Mouse (Mus musculus) embryonic facial prominence, embryonic 10.5 days (tissue): Measurements from ENCODE around the gene Stx1b. TPM values are rescaled to one million over a fixed set of nuclear protein-coding genes. Genes with fewer than 3 reads are reported as not detected.
"Not testable (repeated sequence)": the region's sequence is repeated elsewhere in the genome, so short reads cannot be mapped to it uniquely, and the experiment has no call there.

Experiments used
- DNase-seq: peaks from one replicate; pipeline ENCODE4 v3.0.0-alpha.2; 2017; ENCODE audit warnings: low spot score
- H3K27ac ChIP-seq: fragments of 300-500 bp; sonication (generic); replicated peaks from 2 replicates; pipeline ENCODE4 v1.5.1; 2016; ENCODE audit warnings: mild to moderate bottlenecking
- H3K27me3 ChIP-seq: fragments of 300-500 bp; sonication (generic); replicated peaks from 2 replicates; pipeline ENCODE4 v1.6.1; 2016; ENCODE audit warnings: low read depth, mild to moderate bottlenecking; ENCODE audit not compliant: poor library complexity, severe bottlenecking
- H3K36me3 ChIP-seq: fragments of 300-500 bp; sonication (generic); replicated peaks from 2 replicates; pipeline ENCODE4 v1.6.1; 2016; ENCODE audit warnings: mild to moderate bottlenecking, moderate library complexity
- H3K4me1 ChIP-seq: fragments of 300-500 bp; sonication (generic); 2 replicates; pipeline ENCODE4 v1.6.1; 2016
- H3K4me3 ChIP-seq: fragments of 300-500 bp; sonication (generic); 2 replicates; pipeline ENCODE4 v1.5.1; 2016; ENCODE audit warnings: mild to moderate bottlenecking, moderate library complexity
- H3K9me3 ChIP-seq: fragments of 300-500 bp; sonication (generic); 2 replicates; pipeline ENCODE4 v1.6.1; 2016; ENCODE audit warnings: mild to moderate bottlenecking
- WGBS: fragments of 180-500 bp; shearing (Covaris S2); methylation state at CpG from one replicate; pipeline ENCODE4 v1.1.7; 2016; 5-methylcytosine and 5-hydroxymethylcytosine counted together
- polyA plus RNA-seq: library from polyadenylated mRNA; unstranded; fragments of >200 nt; fragmentation: Nextera tagmentation; extraction: Ambion mirVana; gene quantifications from 2 replicates; pipeline ENCODE4 v1.2.1, GENCODE M21; 2016

Stx1b gene
- polyA plus RNA-seq, 1 experiment from 2014 or later, result 4.7 TPM

DNA sequence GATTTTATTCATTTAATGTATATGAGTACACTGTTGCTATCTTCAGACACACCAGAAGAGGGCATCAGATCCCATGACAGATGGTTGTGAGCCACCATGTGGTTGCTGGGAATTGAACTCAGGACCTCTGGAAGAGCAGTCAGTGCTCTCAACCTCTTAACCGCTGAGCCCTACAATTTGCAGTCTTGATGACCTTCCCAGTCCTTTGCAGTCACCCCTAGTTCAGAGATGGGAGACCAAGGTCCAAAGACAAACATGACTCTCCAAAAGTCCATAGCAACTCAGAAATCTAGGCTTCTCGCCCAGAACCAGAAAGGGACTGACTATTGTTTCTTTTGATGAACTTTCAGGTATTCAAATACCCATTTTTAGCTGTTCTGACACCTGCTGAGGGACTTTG, 15.7 kb upstream of the Stx1b start:
- not testable (repeated sequence) for H3K9me3 ChIP-seq, H3K27ac ChIP-seq, DNase-seq, H3K27me3 ChIP-seq, H3K4me3 ChIP-seq
- 76% methylated on average over 2 of the region's 2 CpGs for WGBS
- Histone ChIP-seq H3K36me3 (peaks cover 15% of the 10 kb centered on the region), H3K4me1 (peaks cover 15% of the 10 kb centered on the region)

DNA sequence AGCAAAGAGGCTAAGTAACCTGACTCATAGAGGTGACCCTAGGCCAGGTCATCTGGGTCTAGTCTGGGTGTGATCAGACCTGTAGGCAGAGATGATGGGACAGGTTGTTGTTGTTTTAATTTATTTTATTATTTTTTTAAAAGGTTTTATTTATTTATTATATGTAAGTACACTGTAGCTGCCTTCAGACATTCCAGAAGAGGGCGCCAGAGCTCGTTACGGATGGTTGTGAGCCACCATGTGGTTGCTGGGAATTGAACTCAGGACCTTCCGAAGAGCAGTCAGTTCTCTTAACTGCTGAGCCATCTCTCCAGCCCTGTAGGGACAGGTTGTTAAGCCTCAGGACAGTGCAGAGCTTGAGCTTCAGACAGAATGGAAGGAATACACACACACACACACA, 13.5 kb upstream of the Stx1b start:
- DNase-seq, H3K27me3 ChIP-seq, H3K27ac ChIP-seq, H3K4me3 ChIP-seq, H3K9me3 ChIP-seq, H3K36me3 ChIP-seq: not testable (repeated sequence)
- peaks cover 14% of the 10 kb centered on the region for H3K4me1 ChIP-seq
- 77% methylated on average over 4 of the region's 4 CpGs for WGBS

DNA sequence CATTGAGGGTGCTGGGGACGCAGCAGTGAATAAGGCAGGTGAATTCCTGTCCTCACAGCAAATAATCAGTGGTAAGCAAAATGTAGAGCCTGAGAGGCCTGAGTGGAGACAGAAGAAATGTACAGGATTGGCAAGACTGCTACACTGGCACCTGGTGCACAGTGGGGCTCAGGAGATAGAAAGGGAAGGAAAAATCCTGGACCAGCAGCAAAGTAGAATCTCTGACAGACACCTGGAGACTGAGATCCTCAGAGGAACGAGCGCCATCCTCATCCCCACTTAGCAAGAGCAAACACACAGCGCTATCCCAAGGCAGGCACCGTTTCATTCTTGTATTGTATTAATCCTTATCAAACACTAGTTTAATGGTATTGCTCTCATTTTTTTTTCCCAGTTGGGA, 13.1 kb upstream of the Stx1b start:
- WGBS, result 93% methylated on average over 5 of the region's 5 CpGs
- no peak overlapping the region for H3K4me3 ChIP-seq

DNA sequence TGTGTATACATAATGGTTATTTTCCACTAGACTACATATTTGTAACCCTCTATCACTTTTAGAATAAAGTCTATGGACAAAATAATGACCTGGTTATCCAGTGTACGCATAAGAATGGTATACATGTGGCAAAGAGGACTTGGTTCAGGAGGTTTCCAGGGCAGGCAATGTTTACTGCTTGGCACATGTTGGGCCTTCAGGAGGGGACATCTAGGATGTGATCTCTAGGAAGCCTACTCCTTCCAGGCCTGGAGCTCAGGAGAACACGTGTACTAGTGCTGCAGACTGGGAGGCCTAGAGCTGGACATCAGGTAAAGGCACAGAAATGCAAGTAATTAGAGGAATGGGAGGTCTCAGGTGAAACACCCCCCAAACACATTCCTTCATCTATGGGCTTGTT, 11.2 kb upstream of the Stx1b start:
- no peak overlapping the region for H3K4me3 ChIP-seq
- H3K9me3 ChIP-seq, result no peaks in the 10 kb centered on the region
- WGBS, result 81% methylated on average over 2 of the region's 2 CpGs
- DNase-seq, result no peak
- no peaks in the 10 kb centered on the region for H3K27me3 ChIP-seq
- H3K27ac ChIP-seq, result no peak overlapping the region
- no peaks in the 10 kb centered on the region for H3K36me3 ChIP-seq
- peaks cover 2% of the 10 kb centered on the region for H3K4me1 ChIP-seq

More for the DNA sequence above, 13.1 kb upstream of the Stx1b start:
- H3K4me1 ChIP-seq, result peaks cover 10% of the 10 kb centered on the region
- no peak overlapping the region for H3K27ac ChIP-seq
- DNase-seq, result no peak
- no peaks in the 10 kb centered on the region for H3K27me3 ChIP-seq
- no peaks in the 10 kb centered on the region for H3K9me3 ChIP-seq
- no peaks in the 10 kb centered on the region for H3K36me3 ChIP-seq

DNA sequence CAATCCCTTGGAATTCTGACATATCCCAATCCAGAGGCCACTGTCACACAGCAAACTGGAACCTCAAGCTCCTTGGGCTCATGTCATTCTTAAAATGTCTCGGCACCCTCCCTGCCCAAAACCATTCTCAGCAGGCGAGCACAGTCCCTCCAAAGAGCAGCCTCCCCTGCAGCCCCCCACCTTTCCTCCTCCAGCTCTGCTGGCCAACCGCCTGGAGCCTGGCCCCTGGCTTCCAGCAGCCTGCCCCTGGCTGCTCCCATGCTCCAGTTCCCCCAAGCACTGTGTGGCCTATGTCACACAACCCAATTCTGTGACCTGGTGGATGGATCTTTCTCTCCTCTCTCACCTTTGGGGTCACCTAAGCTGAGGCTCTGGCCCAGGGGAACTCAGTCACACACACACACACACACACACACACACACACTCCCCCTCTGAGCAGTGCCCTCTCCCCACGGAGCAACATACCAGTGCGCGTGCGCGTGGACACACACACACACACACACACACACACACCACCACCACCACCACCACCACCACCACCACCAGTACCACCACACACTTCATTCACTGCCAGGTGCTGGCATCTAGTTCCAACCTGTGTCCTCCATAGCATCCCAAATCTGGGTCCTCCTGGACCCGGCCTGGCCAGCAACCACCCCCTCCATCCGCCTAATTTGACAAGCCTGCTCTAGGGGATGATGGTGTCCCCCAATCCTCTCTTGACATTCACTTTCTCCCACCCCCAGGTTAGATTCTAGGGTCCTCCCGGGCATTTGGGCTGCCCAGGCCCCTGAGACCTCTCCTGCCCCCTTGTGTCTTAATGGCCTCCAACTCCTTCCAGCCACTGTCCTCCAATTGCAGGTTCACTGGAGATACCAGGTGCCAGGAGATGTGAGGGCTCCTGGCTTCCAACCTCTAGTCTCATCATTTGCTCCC, 845 bp downstream of the Stx1b start:
- peak overlapping the region; percentile 89 for H3K4me3 ChIP-seq
- H3K27me3 ChIP-seq, result no peaks in the 10 kb centered on the region
- WGBS, result 71% methylated on average over 11 of the region's 11 CpGs
- H3K9me3 ChIP-seq, result no peaks in the 10 kb centered on the region
- 0 out of 2 replicates have a peak, but pooled peaks cover 3% of the 10 kb centered on the region for H3K36me3 ChIP-seq
- peaks cover 46% of the 10 kb centered on the region for H3K4me1 ChIP-seq
- H3K27ac ChIP-seq, result peak overlapping the region; percentile 93
- no peak for DNase-seq

DNA sequence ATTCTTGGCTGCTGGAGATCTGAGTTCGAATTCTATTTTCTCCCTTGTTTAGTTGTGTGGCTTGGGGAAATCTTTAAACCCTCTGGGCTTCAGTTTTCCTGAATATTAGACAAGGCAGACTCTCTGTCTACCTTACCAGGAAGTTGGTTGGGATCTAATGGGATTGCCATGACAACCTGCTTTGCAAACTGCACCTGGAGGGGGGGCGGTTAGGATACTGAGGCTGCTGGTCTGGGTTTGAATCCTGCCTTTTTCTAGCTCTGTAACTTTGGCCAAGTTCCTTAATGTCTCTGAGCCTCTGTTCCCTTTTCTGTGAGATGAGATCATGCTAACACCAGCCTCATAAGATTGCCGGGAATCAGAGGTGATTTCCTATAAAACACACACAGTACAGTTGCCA, 1.9 kb downstream of the Stx1b start:
- Histone ChIP-seq H3K4me1 (peaks cover 46% of the 10 kb centered on the region), H3K9me3 (no peaks in the 10 kb centered on the region), H3K27ac (no peak overlapping the region), H3K36me3 (peaks cover 10% of the 10 kb centered on the region; the same call in 1 of the 2 replicates), H3K27me3 (no peaks in the 10 kb centered on the region), H3K4me3 (no peak overlapping the region; the same call in 1 of the 2 replicates)
- DNase-seq, result no peak
- WGBS, result 88% methylated on average over 3 of the region's 3 CpGs

DNA sequence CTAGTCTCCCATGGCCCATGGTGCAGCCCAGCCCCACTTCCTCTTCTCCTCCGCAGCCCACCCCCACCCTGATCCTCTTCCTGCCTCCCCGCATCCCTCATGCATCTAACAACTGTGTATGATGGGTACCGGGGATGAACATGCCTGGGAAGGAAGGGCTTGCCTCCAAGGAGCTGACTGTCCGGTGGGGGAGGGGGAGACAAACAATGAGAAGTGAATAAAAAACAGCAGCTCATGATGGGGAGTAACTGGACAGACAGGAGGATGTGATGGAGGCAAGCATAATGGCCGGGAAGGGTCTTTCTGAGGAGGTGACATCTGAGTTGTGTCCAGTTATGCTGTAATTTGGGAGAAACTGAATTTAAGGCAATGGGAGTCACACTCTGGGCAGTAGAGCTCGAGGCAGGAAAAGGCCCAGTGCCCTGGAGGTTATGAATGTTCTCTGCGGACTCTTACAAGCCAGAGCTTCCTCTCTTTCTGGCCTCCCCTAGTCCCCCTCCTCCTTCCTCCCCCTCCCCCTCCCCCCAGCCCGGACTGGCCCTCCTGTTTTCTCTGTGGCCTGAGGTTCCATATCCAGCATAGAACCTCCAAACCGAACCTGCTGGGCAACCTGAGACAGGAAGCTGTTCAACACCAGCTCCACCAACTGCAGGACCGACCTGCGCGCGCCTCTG, 3.4 kb downstream of the Stx1b start:
- no peak overlapping the region; the same call in 1 of the 2 replicates for H3K27ac ChIP-seq
- peaks cover 11% of the 10 kb centered on the region; the same call in 1 of the 2 replicates for H3K36me3 ChIP-seq
- H3K4me1 ChIP-seq, result peaks cover 48% of the 10 kb centered on the region
- no peak overlapping the region for H3K4me3 ChIP-seq
- WGBS, result 59% methylated on average over 13 of the region's 13 CpGs
- H3K27me3 ChIP-seq, result no peaks in the 10 kb centered on the region
- no peaks in the 10 kb centered on the region for H3K9me3 ChIP-seq
- DNase-seq, result peak; percentile 33

DNA sequence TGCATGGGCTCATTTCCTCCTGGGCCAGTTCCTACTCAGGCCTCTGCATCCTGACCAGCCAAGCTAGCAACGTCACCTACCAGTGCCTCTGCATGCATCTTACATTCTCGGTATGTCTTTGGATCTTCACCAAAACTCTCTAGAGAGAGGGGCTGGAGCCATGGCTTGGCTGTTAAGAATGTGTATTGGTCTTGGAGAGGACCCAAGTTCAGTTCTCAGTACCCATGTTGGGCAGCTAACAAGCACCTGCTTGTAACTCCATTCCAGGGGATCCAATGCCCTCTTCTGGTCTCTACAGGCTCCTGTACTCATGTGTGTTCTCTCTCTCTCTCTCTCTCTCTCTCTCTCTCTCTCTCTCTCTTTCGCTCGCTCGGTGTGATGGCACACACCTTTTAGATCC, 6.6 kb downstream of the Stx1b start:
- no peak overlapping the region for H3K27ac ChIP-seq
- no peak overlapping the region for H3K4me3 ChIP-seq
- DNase-seq, result no peak
- H3K9me3 ChIP-seq, result no peaks in the 10 kb centered on the region
- no peaks in the 10 kb centered on the region for H3K27me3 ChIP-seq
- peaks cover 26% of the 10 kb centered on the region for H3K4me1 ChIP-seq
- H3K36me3 ChIP-seq, result peaks cover 30% of the 10 kb centered on the region
- WGBS, result 92% methylated on average over 5 of the region's 5 CpGs

DNA sequence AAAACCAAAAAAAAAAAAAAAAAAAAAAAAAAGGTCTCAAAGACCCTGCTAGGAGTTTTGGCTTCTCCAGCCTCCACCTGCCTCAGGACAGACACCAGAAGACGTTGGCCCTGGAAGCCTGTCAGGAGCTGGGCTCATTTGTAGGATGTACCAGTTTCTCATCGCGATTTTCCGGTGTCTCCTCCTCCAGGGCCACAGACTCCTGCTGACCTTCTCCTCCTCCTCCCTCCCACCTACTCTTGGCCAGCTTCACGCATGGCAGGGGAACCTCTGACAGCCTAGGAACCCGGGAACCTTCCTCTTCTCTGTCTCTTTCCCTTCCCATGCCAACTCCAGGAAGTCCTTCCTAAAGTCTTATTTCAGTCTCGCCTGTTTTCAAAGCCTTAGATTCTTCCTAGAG, 7.3 kb downstream of the Stx1b start:
- Histone ChIP-seq H3K4me3 (no peak overlapping the region), H3K9me3 (no peaks in the 10 kb centered on the region), H3K4me1 (peaks cover 21% of the 10 kb centered on the region), H3K27me3 (no peaks in the 10 kb centered on the region), H3K27ac (no peak overlapping the region), H3K36me3 (peaks cover 36% of the 10 kb centered on the region)
- DNase-seq, result no peak
- 84% methylated on average over 7 of the region's 7 CpGs for WGBS

DNA sequence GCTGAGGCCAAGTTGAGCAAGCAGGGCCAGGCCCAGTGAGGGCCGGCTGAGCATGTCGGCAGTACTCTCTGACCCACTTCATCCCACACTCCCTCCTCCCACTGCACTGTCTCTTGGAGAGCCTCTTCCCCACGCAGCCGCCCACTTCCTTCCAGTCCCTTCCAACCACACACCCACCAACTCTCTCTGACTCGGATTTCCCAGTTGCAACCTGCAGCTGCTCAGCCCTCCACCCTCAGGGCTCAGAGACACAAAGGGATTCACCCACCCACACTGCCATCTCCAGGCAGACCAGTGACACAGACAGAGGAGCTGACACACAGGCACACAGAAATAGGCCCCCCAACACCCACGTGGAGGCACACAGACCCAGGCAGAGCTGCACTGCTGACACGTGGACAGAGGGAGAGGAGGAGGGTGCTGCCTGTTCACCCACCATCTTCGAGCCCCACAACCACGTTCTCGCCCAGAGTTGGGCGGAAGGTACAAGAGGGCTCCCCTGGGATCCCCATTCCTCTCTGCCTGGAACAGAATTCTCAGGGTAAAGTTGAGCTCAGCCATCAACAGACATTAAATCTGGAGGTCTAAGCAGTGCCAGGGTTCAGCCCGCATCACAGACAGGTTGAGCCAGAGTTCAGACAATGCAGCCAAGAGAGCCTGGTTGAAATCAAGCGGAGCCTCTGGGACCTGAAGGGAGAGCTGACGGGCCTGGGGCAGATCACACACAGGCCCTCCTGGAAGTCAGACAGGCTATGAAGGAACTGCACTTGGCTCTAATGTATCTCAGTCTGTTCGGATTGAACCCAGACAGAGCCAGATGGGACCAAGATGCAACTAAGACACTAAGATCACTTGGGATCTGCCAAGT, 8.2 kb downstream of the Stx1b start:
- H3K4me1 ChIP-seq, result peaks cover 12% of the 10 kb centered on the region
- H3K36me3 ChIP-seq, result peaks cover 44% of the 10 kb centered on the region
- H3K4me3 ChIP-seq, result no peak overlapping the region
- H3K27me3 ChIP-seq, result no peaks in the 10 kb centered on the region
- no peaks in the 10 kb centered on the region for H3K9me3 ChIP-seq
- H3K27ac ChIP-seq, result 0 out of 2 replicates have a peak overlapping the region, but pooled peaks have one; percentile 37
- WGBS, result 65% methylated on average over 15 of the region's 15 CpGs
- DNase-seq, result no peak

DNA sequence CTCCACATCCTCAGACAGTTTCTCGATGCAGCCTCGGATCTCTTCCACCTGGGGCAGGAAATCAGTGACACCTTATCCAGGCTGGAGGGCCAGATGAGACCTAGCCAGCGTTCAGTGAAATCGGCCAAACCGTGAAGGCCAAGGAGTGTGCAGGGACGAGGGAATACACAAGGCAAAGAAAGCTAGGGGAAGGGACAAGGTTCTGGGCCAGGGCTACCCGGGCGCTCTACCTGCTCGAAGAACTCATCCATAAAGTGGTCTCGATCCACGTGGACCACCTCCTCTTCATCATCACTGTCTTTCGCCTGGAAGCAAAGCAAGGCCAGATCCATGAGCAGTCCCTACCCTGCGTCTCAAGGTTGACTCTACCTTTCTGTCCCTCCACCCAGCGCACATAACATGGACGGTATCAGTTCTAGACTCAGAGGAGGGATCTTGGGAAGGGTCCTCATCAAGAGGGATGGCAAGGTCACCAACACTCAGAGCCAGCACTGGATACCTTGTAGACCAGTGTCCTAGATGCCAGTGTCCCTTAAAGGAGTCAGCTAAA, 9.2 kb downstream of the Stx1b start:
- Histone ChIP-seq H3K36me3 (peaks cover 54% of the 10 kb centered on the region), H3K9me3 (no peaks in the 10 kb centered on the region), H3K27ac (no peak overlapping the region), H3K27me3 (no peaks in the 10 kb centered on the region), H3K4me3 (no peak overlapping the region), H3K4me1 (peaks cover 6% of the 10 kb centered on the region; the same call in 1 of the 2 replicates)
- DNase-seq, result no peak
- WGBS, result 91% methylated on average over 15 of the region's 15 CpGs
